Mouse (Mus musculus) ES-Bruce4 (cell line): ENCODE measurements around the gene Gucy2c. TPM values are rescaled to one million over a fixed set of nuclear protein-coding genes. Genes with fewer than 3 reads are reported as not detected.

ENCODE experiments used
- H3K27ac ChIP-seq: 2 replicates; pipeline ENCODE4 v1.5.1; 2012; ENCODE audit warnings: low read length, inconsistent platforms; ENCODE audit not compliant: insufficient read depth
- H3K27me3 ChIP-seq: 2 replicates; pipeline ENCODE4 v1.6.1; 2012; ENCODE audit warnings: mild to moderate bottlenecking, low read length, inconsistent platforms; ENCODE audit not compliant: control insufficient read depth, poor library complexity, insufficient read depth, severe bottlenecking
- H3K36me3 ChIP-seq: 2 replicates; pipeline ENCODE4 v1.6.1; 2012; ENCODE audit warnings: inconsistent platforms, mild to moderate bottlenecking, low read length, moderate library complexity; ENCODE audit not compliant: control insufficient read depth, poor library complexity, insufficient read depth, severe bottlenecking
- H3K4me1 ChIP-seq: one replicate; pipeline ENCODE4 v1.8.1; 2011; ENCODE audit warnings: low read length; ENCODE audit not compliant: control insufficient read depth, insufficient read depth
- H3K4me3 ChIP-seq: 2 replicates; pipeline ENCODE4 v1.5.1; 2011; ENCODE audit warnings: low read depth, mild to moderate bottlenecking, low read length
- H3K9ac ChIP-seq: 2 replicates; pipeline ENCODE4 v1.6.1; 2012; ENCODE audit warnings: low read depth, mild to moderate bottlenecking, inconsistent platforms; ENCODE audit not compliant: poor library complexity, severe bottlenecking
- H3K9me3 ChIP-seq: replicated peaks from 2 replicates; pipeline ENCODE4 v1.6.1; 2012; ENCODE audit warnings: mild to moderate bottlenecking, low read length, inconsistent platforms; ENCODE audit not compliant: control insufficient read depth, poor library complexity, insufficient read depth, severe bottlenecking
- CTCF ChIP-seq: IDR thresholded peaks from one replicate; pipeline ENCODE4 v1.8.1; 2011; ENCODE audit warnings: low read depth, low read length
- EP300 ChIP-seq: IDR thresholded peaks from 2 replicates; pipeline ENCODE4 v1.6.1; 2011; ENCODE audit warnings: low read depth, low read length; ENCODE audit not compliant: insufficient read depth
- POLR2A ChIP-seq: IDR thresholded peaks from one replicate; pipeline ENCODE4 v1.8.1; 2011; ENCODE audit warnings: low read length; ENCODE audit not compliant: insufficient read depth
- polyA plus RNA-seq: library from polyadenylated mRNA; stranded (reverse); fragments of >200 nt; gene quantifications from 2 replicates; pipeline ENCODE4 v1.2.4, GENCODE M21; 2011; ENCODE audit warnings: low read depth; ENCODE audit not compliant: missing spikeins, insufficient read depth, insufficient read length

The Gucy2c gene
- polyA plus RNA-seq, 1 experiment, result not detected

DNA sequence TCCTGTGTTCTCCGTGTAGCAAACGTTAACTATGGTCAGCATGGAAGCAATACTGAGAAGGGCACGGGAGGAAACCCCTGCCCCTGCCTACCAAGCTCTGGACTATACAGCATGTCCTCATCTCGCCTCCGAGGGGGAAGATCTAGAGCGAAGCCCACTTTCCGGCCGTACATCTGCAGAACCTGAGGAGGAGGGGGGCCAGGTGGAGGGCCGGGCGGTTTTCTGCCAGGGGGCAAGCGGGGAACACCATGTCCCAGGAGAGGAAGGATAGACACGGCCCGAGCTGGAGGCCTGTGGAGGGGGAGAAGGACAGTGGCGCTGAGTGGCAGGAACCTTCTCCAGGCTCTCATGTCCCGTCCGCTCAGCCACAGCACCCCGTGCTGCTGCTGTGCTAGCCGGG is 39.5 kb upstream of the Gucy2c start:
- H3K27me3 ChIP-seq, result no peaks in the 10 kb centered on the region
- no peak overlapping the region for H3K27ac ChIP-seq
- TF ChIP-seq EP300, result no peak
- no peak for TF ChIP-seq CTCF
- TF ChIP-seq POLR2A, result no peak
- no peak overlapping the region for H3K4me3 ChIP-seq
- no peaks in the 10 kb centered on the region for H3K9me3 ChIP-seq
- peaks cover 86% of the 10 kb centered on the region for H3K36me3 ChIP-seq
- no peaks in the 10 kb centered on the region for H3K4me1 ChIP-seq
- H3K9ac ChIP-seq, result no peak overlapping the region

DNA sequence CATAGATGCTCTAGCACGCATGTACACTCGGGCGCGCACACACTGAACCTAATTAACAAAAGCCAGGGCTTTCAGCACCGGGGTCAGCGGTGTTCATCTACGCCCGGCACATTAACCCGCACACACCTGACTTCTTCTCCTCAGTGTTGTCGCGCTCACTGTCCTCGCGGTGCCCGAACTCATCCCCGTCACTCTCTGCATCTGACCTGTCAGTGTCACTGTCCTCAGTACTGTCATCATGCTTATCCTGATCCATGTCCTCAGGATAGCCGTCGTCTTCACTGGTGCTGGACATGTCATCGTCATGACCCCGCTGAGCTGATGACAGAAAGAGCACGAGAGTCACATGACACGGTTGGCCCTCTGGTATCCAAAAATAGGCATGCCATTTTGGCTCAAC is 38.8 kb upstream of the Gucy2c start:
- no peak overlapping the region for H3K4me3 ChIP-seq
- H3K9me3 ChIP-seq, result no peaks in the 10 kb centered on the region
- peaks cover 88% of the 10 kb centered on the region for H3K36me3 ChIP-seq
- H3K27me3 ChIP-seq, result no peaks in the 10 kb centered on the region
- no peak overlapping the region for H3K27ac ChIP-seq
- H3K9ac ChIP-seq, result no peak overlapping the region
- no peak for TF ChIP-seq POLR2A
- TF ChIP-seq EP300, result no peak
- TF ChIP-seq CTCF, result no peak
- H3K4me1 ChIP-seq, result no peaks in the 10 kb centered on the region

- Histone ChIP-seq H3K4me1 (no peaks in the 10 kb centered on the region), H3K27ac (no peak overlapping the region), H3K9me3 (no peaks in the 10 kb centered on the region), H3K4me3 (no peak overlapping the region), H3K9ac (no peak overlapping the region), H3K36me3 (peaks cover 83% of the 10 kb centered on the region), H3K27me3 (no peaks in the 10 kb centered on the region)
- TF ChIP-seq POLR2A (no peak), CTCF (no peak), EP300 (no peak)
Measured at GRCm38 (mm10) chr6:136817549-136817948, 36.0 kb upstream of the Gucy2c start.

GRCm38 (mm10) chr6:136816826-136817225 is 35.3 kb upstream of the Gucy2c start:
- Histone ChIP-seq H3K27ac (no peak overlapping the region), H3K27me3 (no peaks in the 10 kb centered on the region), H3K9ac (no peak overlapping the region), H3K4me1 (peaks cover 2% of the 10 kb centered on the region), H3K4me3 (no peak overlapping the region), H3K36me3 (peaks cover 77% of the 10 kb centered on the region), H3K9me3 (no peaks in the 10 kb centered on the region)
- TF ChIP-seq EP300 (no peak), CTCF (no peak), POLR2A (no peak)

GRCm38 (mm10) chr6:136815381-136815780 is 33.8 kb upstream of the Gucy2c start:
- Histone ChIP-seq H3K27ac (no peak overlapping the region), H3K9me3 (no peaks in the 10 kb centered on the region), H3K4me1 (peaks cover 2% of the 10 kb centered on the region), H3K4me3 (no peak overlapping the region), H3K27me3 (no peaks in the 10 kb centered on the region), H3K9ac (no peak overlapping the region), H3K36me3 (peaks cover 63% of the 10 kb centered on the region)
- TF ChIP-seq CTCF, result no peak
- TF ChIP-seq EP300, result no peak
- TF ChIP-seq POLR2A, result no peak

- Histone ChIP-seq H3K4me3 (no peak overlapping the region), H3K27me3 (no peaks in the 10 kb centered on the region), H3K9ac (no peak overlapping the region), H3K27ac (no peak overlapping the region), H3K36me3 (peaks cover 50% of the 10 kb centered on the region), H3K9me3 (no peaks in the 10 kb centered on the region), H3K4me1 (peaks cover 3% of the 10 kb centered on the region)
- no peak for TF ChIP-seq EP300
- peak; percentile 41 for TF ChIP-seq CTCF
Measured at GRCm38 (mm10) chr6:136813117-136813516, 31.6 kb upstream of the Gucy2c start.
